Mouse (Mus musculus) midbrain, embryonic 11.5 days (tissue): ENCODE results near the gene Gba. TPM values are rescaled to one million over a fixed set of nuclear protein-coding genes. Genes with fewer than 3 reads are reported as not detected.
A peak's percentile ranks its signal among the peaks of the same experiment; 100 is the strongest.

Source experiments
- ATAC-seq: fragments of 200-750 bp; cut with Nextera tagmentation; 2 replicates; pipeline ENCODE4 v1.8.0; 2017; ENCODE audit warnings: moderate TSS enrichment, moderate library complexity; ENCODE audit not compliant: low FRiP score
- DNase-seq: peaks from one replicate; pipeline ENCODE4 v3.0.0; 2015; ENCODE audit warnings: low spot score; ENCODE audit errors: missing footprints
- H3K27ac ChIP-seq: fragments of 300-500 bp; sonication (generic); 2 replicates; pipeline ENCODE4 v1.5.1; 2014; ENCODE audit warnings: low read depth, low read length
- H3K27me3 ChIP-seq: fragments of 300-500 bp; sonication (generic); 2 replicates; pipeline ENCODE4 v1.6.1; 2014; ENCODE audit warnings: mild to moderate bottlenecking, low read length, moderate library complexity, mixed read lengths; ENCODE audit not compliant: control insufficient read depth, insufficient read depth
- H3K36me3 ChIP-seq: fragments of 300-500 bp; sonication (generic); 2 replicates; pipeline ENCODE4 v1.6.1; 2014; ENCODE audit warnings: mild to moderate bottlenecking, low read length, moderate library complexity, mixed read lengths; ENCODE audit not compliant: control insufficient read depth, insufficient read depth
- H3K4me1 ChIP-seq: fragments of 300-500 bp; sonication (generic); 2 replicates; pipeline ENCODE4 v1.6.1; 2014; ENCODE audit warnings: low read length; ENCODE audit not compliant: control insufficient read depth, insufficient read depth
- H3K4me2 ChIP-seq: fragments of 300-500 bp; sonication (generic); 2 replicates; pipeline ENCODE4 v1.6.1; 2014; ENCODE audit warnings: mild to moderate bottlenecking, moderate library complexity
- H3K4me3 ChIP-seq: fragments of 300-500 bp; sonication (generic); 2 replicates; pipeline ENCODE4 v1.5.1; 2014; ENCODE audit warnings: low read depth, low read length
- H3K9ac ChIP-seq: fragments of 300-500 bp; sonication (generic); 2 replicates; pipeline ENCODE4 v1.6.1; 2014; ENCODE audit warnings: low read length
- H3K9me3 ChIP-seq: fragments of 300-500 bp; sonication (generic); 2 replicates; pipeline ENCODE4 v1.6.1; 2016; ENCODE audit warnings: low read length; ENCODE audit not compliant: control insufficient read depth
- WGBS: fragments of 180-500 bp; shearing (Covaris S2); extraction: QIAGEN DNeasy Blood & Tissue Kit; methylation state at CpG from one replicate; pipeline ENCODE4 v1.1.7; 2014; 5-methylcytosine and 5-hydroxymethylcytosine counted together
- polyA plus RNA-seq: library from polyadenylated mRNA; unstranded; fragments of >200 nt; fragmentation: Nextera tagmentation; extraction: Ambion mirVana; gene quantifications from 2 replicates; pipeline ENCODE4 v1.2.1, GENCODE M21; 2014

The Gba gene
- polyA plus RNA-seq, 1 experiment from 2014 or later = 41.4 TPM

GRCm38 (mm10) chr3:89188478-89188875, 14.3 kb upstream of the Gba start:
- no peaks in the 10 kb centered on the region for H3K27me3 ChIP-seq
- no peak overlapping the region for H3K27ac ChIP-seq
- DNase-seq = no peak
- H3K4me1 ChIP-seq = peaks cover 20% of the 10 kb centered on the region
- no peak overlapping the region for H3K9ac ChIP-seq
- H3K9me3 ChIP-seq = no peaks in the 10 kb centered on the region
- ATAC-seq = no peak
- no peak overlapping the region for H3K4me2 ChIP-seq
- no peak overlapping the region for H3K4me3 ChIP-seq
- WGBS = 56% methylated on average over 12 of the region's 12 CpGs
- no peaks in the 10 kb centered on the region for H3K36me3 ChIP-seq

DNA sequence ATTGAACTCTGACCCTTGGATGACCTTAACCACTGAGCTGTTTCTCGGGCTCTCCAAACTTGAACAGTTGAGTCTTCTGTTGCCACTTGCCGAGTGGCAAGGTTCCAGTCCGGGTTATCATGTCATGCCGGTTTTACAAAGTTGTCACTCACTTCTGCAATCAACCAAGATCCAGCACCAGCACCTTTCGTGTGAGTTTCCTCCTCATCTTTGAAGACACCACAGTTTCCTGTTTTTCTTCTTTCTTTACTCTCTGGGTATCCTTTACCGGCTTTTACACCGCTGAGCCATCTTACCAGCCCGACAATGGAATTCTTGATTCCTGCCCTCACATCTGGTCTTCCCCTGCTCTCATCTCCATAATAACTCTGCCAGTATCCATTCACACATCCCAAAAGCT, 12.3 kb upstream of the Gba start:
- peaks cover 6% of the 10 kb centered on the region for H3K4me1 ChIP-seq
- no peak for DNase-seq
- WGBS = 90% methylated on average over 8 of the region's 8 CpGs
- H3K4me3 ChIP-seq = no peak overlapping the region
- H3K9ac ChIP-seq = no peak overlapping the region
- no peaks in the 10 kb centered on the region for H3K36me3 ChIP-seq
- ATAC-seq = no peak
- H3K27ac ChIP-seq = no peak overlapping the region
- no peaks in the 10 kb centered on the region for H3K27me3 ChIP-seq
- no peak overlapping the region for H3K4me2 ChIP-seq
- H3K9me3 ChIP-seq = no peaks in the 10 kb centered on the region

GRCm38 (mm10) chr3:89193351-89193750, 9.4 kb upstream of the Gba start:
- H3K36me3 ChIP-seq = no peaks in the 10 kb centered on the region
- ATAC-seq (no peak), DNase-seq (no peak)
- no peak overlapping the region for H3K9ac ChIP-seq
- H3K4me1 ChIP-seq = peaks cover 8% of the 10 kb centered on the region
- no peaks in the 10 kb centered on the region for H3K9me3 ChIP-seq
- no peaks in the 10 kb centered on the region for H3K27me3 ChIP-seq
- H3K27ac ChIP-seq = no peak overlapping the region
- WGBS = 61% methylated on average over 1 of the region's 1 CpGs
- no peak overlapping the region for H3K4me3 ChIP-seq
- H3K4me2 ChIP-seq = no peak overlapping the region

DNA sequence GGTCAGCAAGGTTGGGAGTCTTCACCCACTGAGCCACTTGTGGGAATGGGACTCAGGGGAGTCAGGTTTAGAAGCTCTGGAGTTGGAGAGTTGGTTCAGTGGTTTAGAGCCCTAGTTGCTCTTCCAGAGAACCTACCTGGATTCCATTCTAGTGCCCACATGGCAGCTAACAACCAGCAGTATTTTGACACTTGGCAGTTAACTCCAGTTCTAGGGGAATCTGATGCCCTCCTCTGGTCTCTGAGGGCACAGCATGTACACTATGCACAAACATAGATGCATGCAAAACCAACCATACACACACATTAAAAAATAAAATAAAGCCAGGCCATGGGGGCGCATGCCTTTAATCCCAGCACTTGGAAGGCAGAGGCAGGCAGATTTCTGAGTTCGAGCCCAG, 8.9 kb upstream of the Gba start:
- no peak overlapping the region for H3K4me3 ChIP-seq
- DNase-seq (no peak), ATAC-seq (no peak)
- peaks cover 8% of the 10 kb centered on the region for H3K4me1 ChIP-seq
- 83% methylated on average over 2 of the region's 2 CpGs for WGBS
- H3K27me3 ChIP-seq = no peaks in the 10 kb centered on the region
- H3K9ac ChIP-seq = no peak overlapping the region
- H3K27ac ChIP-seq = no peak overlapping the region
- no peaks in the 10 kb centered on the region for H3K9me3 ChIP-seq
- H3K36me3 ChIP-seq = no peaks in the 10 kb centered on the region
- no peak overlapping the region for H3K4me2 ChIP-seq

DNA sequence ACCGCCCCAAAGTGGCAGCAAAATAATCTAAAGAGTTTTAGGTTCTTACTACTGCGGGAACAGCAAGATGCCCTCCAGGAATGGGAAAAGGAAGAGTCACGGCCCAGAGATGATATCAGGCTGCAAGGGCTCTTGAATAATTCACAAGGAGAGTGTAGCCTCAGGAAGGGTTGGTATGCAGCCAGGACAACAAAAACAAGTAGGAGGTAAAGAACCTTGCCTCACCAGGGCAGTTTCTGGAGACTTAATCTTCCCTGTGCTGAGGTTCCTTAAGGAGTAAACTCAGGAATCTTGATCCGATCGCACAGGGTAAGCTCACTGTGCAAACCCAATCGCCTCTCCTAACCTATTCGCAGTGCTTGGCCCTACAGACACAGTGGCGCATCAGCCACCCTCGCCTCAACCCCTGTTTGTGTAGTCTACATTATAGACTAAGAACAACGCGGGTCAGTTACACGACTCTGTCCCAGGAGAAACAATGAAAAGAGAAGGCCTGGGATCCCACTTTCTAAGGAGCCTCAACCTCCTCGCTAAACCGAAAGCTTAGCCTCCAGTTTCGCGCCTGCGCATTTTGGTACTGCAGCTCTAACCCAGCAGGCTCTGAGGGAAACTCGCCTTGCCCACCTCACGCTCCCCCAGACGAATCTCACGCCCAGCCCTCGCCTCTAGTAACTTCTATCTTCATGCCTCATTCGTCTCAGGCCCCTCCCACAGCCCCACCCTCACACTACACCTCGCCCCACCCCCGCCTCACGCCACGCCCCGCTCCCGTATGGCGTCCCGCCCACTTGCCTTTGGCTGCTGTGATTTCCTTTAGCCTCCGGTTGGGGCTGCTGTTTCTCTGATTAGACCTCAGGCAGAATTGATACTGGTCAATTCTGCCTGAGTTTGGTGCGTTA, 6.5 kb upstream of the Gba start:
- ATAC-seq (peak; percentile 96), DNase-seq (peak; percentile 99)
- no peaks in the 10 kb centered on the region for H3K27me3 ChIP-seq
- no peaks in the 10 kb centered on the region for H3K9me3 ChIP-seq
- H3K27ac ChIP-seq = peak overlapping the region; percentile 76
- peaks cover 8% of the 10 kb centered on the region for H3K4me1 ChIP-seq
- H3K4me2 ChIP-seq = peak overlapping the region; percentile 50
- no peaks in the 10 kb centered on the region for H3K36me3 ChIP-seq
- 6% methylated on average over 33 of the region's 33 CpGs for WGBS
- peak overlapping the region; percentile 62 for H3K9ac ChIP-seq
- peak overlapping the region; percentile 28 for H3K4me3 ChIP-seq

DNA sequence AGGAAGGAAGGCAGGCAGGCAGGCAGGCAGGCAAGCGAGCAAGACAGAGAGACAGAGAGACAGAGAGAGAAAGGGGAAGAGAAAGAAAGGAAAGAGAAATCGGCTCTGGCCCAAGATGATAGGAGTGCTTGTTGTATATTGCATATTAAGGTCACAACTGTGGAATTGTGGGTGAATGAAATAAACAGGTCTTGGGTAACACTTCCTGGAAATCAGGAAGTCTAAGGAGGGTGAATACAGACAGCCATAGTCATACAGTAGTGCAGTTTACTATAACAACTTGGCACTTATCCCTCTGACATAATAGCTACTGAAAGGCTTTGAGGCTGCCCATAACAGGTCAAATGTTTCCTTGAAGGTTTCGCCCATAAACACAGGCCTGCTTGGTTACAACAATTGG, 2.9 kb upstream of the Gba start:
- Histone ChIP-seq H3K4me2 (no peak overlapping the region), H3K4me3 (no peak overlapping the region), H3K9ac (no peak overlapping the region), H3K27ac (no peak overlapping the region), H3K4me1 (peaks cover 11% of the 10 kb centered on the region), H3K27me3 (no peaks in the 10 kb centered on the region), H3K36me3 (no peaks in the 10 kb centered on the region), H3K9me3 (no peaks in the 10 kb centered on the region)
- WGBS = 78% methylated on average over 3 of the region's 3 CpGs
- DNase-seq (no peak), ATAC-seq (no peak)

DNA sequence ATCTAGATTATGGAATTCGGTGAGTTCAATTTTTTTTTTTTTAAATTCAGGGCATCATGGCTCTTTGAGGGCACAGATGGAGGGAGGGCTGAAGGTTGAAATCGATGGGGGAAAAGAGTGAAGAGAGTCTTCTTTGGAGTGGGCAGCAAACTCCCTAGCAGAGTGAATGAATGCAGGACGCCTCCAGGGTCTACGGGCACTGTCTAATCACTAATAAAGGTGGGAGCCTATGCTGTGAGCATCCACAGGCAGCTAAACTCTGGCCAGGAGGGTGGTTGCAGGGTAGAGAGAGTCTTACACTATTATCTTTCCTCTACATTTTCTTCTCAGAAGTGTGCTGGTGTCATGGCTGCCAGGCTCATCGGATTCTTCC, 400 bp downstream of the Gba start:
- H3K36me3 ChIP-seq = peaks cover 9% of the 10 kb centered on the region; the same call in 1 of the 2 replicates
- H3K4me1 ChIP-seq = peaks cover 4% of the 10 kb centered on the region; the same call in 1 of the 2 replicates
- WGBS = 39% methylated on average over 5 of the region's 5 CpGs
- peak overlapping the region; percentile 50 for H3K9ac ChIP-seq
- H3K4me3 ChIP-seq = peak overlapping the region; percentile 40
- no peaks in the 10 kb centered on the region for H3K9me3 ChIP-seq
- no peaks in the 10 kb centered on the region for H3K27me3 ChIP-seq
- no peak overlapping the region for H3K27ac ChIP-seq
- DNase-seq (no peak), ATAC-seq (peak; percentile 28)
- H3K4me2 ChIP-seq = peak overlapping the region; percentile 52

DNA sequence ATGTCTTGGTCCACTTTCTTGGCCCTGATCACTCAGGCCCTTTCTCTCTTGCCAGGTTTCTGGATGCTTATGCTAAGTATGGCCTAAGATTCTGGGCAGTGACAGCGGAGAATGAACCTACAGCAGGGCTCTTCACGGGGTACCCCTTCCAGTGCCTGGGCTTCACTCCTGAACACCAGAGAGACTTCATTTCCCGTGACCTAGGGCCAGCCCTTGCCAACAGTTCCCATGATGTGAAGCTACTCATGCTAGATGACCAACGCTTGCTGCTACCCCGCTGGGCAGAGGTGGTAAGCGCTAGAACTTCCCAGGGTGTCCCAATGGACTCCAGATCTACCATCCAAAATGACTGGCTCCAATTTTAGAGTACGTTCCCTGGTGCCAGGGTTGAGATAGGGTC, 3.4 kb downstream of the Gba start:
- Histone ChIP-seq H3K36me3 (peaks cover 20% of the 10 kb centered on the region), H3K27me3 (no peaks in the 10 kb centered on the region), H3K9me3 (no peaks in the 10 kb centered on the region), H3K4me2 (no peak overlapping the region), H3K4me1 (peaks cover 4% of the 10 kb centered on the region; the same call in 1 of the 2 replicates), H3K4me3 (no peak overlapping the region), H3K27ac (no peak overlapping the region), H3K9ac (no peak overlapping the region)
- DNase-seq (no peak), ATAC-seq (no peak)
- 92% methylated on average over 7 of the region's 7 CpGs for WGBS

DNA sequence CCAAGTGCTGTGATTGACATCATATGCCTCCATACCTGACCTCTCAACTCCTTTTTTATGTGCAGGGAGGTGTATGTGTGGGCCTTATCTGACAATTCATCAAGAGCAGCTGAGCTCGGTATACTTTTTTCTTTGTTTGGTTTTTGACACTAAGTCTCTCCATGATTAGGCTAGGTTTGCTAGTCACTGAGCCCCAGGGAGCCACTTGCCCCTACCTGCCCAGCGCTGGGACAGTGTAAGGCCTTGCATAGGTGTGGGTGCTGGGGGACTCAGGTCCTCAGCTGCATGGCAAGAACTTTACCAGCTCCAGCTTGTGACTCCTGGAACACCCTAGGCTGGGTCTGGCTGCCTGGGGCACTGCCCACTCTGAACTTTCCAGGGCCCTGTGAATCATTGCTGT, 4.0 kb downstream of the Gba start:
- DNase-seq (no peak), ATAC-seq (no peak)
- 92% methylated on average over 2 of the region's 2 CpGs for WGBS
- Histone ChIP-seq H3K4me2 (no peak overlapping the region), H3K27ac (no peak overlapping the region), H3K36me3 (peaks cover 20% of the 10 kb centered on the region), H3K9ac (no peak overlapping the region), H3K4me3 (no peak overlapping the region), H3K27me3 (no peaks in the 10 kb centered on the region), H3K4me1 (peaks cover 4% of the 10 kb centered on the region; the same call in 1 of the 2 replicates), H3K9me3 (no peaks in the 10 kb centered on the region)
